Mouse (Mus musculus) adrenal gland, postnatal 4 days (tissue): ENCODE data around the gene Eml2. TPM values are rescaled to one million over a fixed set of nuclear protein-coding genes. Genes with fewer than 3 reads are reported as not detected.

Source experiments
- DNase-seq, 2 experiments: peaks; one replicate each; pipeline ENCODE4 v3.0.0; 2021 to 2022; ENCODE audit warnings: low spot score in 2 of 2, mixed read lengths in 2 of 2
- total RNA-seq, 2 experiments: library from RNA; stranded (reverse); gene quantifications; 2 replicates each; pipeline ENCODE4 v1.2.3; 2021

The Eml2 gene
- total RNA-seq, 2 experiments from 2014 or later, result 44.8 to 46.7 TPM

DNA sequence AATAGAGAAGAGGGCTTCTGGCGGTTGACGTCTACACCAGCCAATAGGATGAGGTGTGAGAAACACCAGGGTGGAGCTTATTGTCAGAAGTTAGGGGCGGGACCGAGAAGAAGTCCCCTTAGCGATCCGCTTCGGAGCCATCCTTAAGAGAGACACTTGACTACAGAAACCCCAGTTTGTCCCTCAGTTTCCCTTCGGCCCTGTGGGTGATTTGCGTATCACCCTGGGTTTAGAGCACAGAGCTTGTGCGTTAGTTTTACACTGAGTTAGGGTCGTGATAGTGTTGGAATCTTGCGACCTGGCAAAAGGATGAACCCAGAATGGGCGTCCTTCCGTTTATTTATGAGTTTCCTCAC is 52.5 kb downstream of the Eml2 start:
- no peak for DNase-seq

DNA sequence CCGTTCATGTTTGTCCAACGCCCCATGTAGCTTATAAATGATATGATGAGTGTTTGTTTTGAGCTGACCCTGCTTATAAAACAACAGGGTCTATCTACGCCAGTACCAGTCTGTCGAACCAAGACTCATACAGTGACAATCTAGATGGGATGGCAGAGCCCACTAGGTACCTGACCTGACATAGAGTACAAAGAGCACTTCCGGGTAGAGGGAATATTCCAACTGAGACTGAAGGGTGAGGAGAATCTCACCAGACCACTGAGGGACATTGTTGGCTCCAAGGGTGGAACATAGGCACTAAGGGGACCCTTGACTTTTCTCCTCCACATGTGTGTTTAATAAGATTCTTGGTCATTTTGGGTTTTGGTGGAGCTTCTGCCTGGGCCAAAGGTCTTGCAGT is 53.2 kb downstream of the Eml2 start:
- no peak for DNase-seq

- no peak for DNase-seq
Observed at GRCm38 (mm10) chr7:19230041-19230580, 53.9 kb downstream of the Eml2 start.

DNA sequence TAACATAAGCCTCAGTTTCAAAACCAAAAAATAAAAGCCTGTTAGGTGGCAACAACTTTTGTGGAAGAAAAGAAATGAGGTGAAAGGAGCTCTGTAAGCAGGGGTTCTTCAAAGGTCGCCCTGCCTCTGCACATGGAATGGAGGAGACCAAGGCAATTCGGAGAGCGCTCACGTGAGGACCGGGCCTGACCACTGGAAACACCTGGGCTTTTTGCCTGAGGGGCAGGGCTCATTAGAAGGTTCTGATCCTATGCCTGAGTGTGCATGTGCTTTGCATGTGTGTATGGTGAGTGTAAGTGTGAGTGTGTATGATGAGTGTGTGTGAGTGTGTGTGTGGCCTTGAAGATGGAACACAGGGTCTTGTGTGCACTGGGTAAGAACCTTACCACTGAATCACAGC is 54.7 kb downstream of the Eml2 start:
- DNase-seq, result no peak

- no peak for DNase-seq
Observed at GRCm38 (mm10) chr7:19231849-19232248, 55.6 kb downstream of the Eml2 start.

DNA sequence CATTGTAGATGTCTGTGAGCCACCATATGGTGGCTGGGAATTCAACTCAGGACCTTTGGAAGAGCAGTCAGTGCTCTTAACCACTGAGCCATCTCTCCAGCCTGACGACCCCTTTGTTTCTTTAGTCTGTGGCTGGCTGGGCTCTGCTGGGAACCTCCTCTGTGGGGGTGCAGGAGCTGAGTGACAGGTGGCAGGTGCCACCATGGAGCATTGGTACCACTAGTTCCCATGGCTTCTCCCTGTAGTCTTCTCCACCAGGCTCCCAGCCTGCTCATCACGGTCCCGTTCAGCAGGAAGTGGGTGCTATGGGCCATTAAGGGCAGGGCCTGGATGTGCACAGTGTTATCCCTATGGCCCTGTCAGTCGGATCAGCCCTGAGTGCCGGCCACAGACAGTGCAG is 58.4 kb downstream of the Eml2 start:
- DNase-seq, result no peak

- no peak for DNase-seq
Observed at GRCm38 (mm10) chr7:19235092-19235671, 59.0 kb downstream of the Eml2 start.

DNA sequence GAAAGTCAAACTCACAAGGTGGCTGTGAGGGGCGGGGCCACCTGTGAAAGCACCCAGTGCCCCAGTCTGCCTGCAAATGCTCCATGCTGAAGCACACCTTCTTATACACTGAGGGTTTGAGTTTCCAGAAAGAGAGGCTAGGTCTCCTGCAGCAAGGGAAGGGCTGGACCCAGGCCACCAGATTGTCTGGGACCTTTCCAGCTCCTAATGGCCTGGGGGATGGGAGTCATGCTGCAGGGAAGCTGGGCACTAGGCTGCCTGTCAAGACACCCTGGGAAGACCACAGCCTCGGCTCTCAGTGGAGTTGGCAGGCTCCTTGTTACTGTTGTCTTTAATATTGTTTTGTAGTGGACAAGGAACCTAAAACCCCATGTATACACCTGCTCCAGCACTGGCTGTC is 60.2 kb downstream of the Eml2 start:
- DNase-seq, result no peak

GRCm38 (mm10) chr7:19238344-19238743 is 62.1 kb downstream of the Eml2 start:
- no peak for DNase-seq

- DNase-seq, result peak; percentile 63 to 83
Observed at GRCm38 (mm10) chr7:19239423-19239822, 63.2 kb downstream of the Eml2 start.

DNA sequence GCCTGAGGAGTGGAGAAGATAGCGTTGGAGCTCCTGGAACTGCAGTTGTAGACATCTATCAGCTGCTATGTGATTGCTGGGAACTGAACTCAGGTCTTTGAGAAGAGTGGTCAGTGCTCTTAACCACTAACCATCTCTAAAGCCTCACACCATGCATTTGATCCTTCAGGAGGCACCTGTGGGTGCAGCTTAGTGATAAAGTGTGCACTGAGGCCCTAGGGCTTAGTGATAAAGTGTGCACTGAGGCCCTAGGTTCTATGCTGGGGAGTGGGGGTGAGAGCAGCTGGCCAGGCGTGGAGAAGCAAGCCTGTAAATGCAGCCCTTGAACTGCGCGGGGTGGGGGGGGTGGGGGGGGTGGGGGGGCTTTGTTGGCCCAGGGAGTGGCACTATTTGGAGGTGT is 63.8 kb downstream of the Eml2 start:
- no peak for DNase-seq

DNA sequence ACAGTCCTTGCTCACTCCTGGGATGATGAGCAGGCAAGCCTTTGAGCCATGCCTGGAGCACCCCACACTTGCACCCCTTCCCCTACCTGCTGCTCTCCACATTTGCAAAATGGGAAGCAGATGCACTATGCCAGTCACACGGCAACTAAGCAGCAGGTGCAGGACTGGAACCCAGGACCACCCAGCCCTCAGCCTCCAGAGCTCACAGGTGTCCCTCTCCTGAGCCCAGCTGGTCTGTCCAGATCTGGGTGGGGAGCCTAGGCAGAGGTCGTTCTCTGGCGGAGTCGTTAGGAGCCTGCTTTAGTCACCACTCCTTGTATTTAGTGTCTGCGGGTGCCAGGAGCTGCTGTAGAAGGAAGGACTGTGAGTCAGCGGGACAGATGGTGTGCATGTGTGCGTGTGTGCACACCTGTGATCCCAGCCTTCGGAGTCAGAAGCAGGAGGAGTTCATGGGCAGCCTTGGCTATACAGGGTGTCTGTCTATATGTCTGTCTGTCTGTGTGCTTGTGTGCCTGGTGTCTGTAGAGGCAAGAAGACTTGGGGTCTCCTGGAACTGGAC is 64.8 kb downstream of the Eml2 start:
- DNase-seq, result no peak

GRCm38 (mm10) chr7:19242005-19242404 is 65.8 kb downstream of the Eml2 start:
- DNase-seq, result no peak

- no peak for DNase-seq
Observed at GRCm38 (mm10) chr7:19243858-19244257, 67.6 kb downstream of the Eml2 start.

DNA sequence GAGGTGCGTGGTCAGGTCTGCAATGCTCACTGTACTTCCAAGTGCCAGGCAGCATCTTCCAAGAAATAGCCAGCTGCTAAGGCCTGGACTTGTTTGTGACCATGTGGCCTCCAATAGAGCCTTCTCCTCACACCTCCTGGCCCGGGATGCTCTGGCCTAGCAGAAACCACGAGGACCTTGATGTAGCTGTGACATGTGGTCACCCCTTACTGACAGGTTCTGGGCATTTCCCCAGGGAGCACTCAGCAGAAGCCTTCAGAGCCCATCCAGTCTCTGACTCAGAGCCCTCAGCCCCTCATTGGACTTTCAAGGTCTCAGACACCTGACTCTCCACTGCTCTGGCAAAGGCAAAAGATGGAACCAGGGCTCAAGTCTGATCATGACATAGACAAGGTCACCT is 68.9 kb downstream of the Eml2 start:
- DNase-seq, result no peak

GRCm38 (mm10) chr7:19246855-19247254 is 70.6 kb downstream of the Eml2 start:
- no peak for DNase-seq

DNA sequence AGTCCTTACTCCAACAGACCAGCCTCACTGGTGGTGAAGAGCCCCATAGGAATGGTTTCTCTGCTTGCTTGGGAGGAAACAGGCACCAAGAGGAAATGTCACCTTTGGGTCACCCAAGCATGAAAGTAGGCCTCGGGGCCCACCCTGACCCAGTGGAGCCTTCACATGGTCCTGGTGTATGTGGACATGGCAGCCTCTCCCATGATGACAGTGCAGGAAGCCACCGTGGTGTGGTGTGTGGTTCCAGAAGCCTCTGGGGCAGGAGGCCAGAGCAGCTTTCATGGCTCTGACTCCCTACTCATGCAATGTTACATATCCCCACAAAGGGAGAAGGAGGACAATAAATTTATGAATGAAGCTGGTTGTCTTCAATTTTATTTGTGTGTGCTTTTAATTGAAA is 71.3 kb downstream of the Eml2 start:
- no peak for DNase-seq

DNA sequence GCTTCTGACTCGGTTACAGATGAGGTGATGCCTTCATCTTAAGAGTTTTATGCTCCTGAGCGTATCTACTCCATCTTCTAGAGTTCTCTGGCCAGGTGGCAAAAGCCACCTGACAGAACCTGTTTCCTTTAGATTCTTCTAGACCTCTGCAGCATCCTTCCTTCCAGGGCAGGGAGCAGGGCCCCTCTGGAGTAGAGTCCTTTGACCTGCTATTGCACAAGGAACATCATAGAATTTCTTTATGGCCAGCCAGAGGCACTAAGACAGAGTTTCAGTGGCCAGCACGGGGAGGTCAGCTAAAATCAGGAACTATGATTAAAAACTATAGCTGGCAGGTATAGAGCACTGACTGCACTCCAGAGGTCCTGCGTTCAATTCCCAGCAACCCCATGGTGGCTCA is 75.9 kb downstream of the Eml2 start:
- DNase-seq, result no peak

DNA sequence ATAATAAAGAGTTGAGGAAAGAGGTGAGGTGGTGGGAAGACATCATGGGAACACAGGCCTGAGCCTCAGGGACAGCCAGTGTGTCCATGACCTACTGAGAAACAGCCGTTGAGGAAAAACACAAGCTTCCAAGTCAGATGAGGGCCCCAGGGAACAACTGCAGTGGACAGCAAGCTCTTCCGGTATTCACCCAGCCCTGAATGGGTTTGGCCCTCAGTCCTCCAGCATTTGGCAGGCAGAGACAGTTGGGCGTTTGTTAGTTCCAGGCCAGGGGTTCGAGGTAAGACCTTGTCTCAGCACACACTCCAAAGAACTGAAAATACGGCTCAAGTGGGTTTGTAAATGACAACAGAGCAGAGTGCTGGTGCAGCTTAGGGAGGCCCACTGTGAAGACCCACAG is 77.2 kb downstream of the Eml2 start:
- no peak for DNase-seq

- DNase-seq, result no peak
Observed at GRCm38 (mm10) chr7:19255395-19255794, 79.2 kb downstream of the Eml2 start.
